Mouse (Mus musculus): ENCODE measurements around the gene Mylk2. TPM values are rescaled to one million over a fixed set of nuclear protein-coding genes. Genes with fewer than 3 reads are reported as not detected.

The Mylk2 gene
- total RNA-seq (2021): under 1 TPM in 1 of 2 experiments, not detected in 1; 0.22 TPM

GRCm38 (mm10) chr2:152911031-152911430 is at the start of gene Mylk2:
Mylk2 (plus strand) TSS chr2:152911352.
- DNase-seq: no peak
- intact Hi-C loops (cut with DNase I): no loop called here

GRCm38 (mm10) chr2:152861891-152862290 is 49.3 kb upstream of the Mylk2 start:
- intact Hi-C loops (cut with DNase I): no loop called here
- DNase-seq: no peak

- intact Hi-C loops (cut with DNase I): no loop called here
- DNase-seq: no peak
Measured at GRCm38 (mm10) chr2:152862638-152863037, 48.5 kb upstream of the Mylk2 start.

- DNase-seq: no peak
- intact Hi-C loops (cut with DNase I): no loop called here
Measured at GRCm38 (mm10) chr2:152863346-152863745, 47.8 kb upstream of the Mylk2 start.

- DNase-seq: no peak
- intact Hi-C loops (cut with DNase I): no loop called here
Measured at GRCm38 (mm10) chr2:152878239-152878638, 32.9 kb upstream of the Mylk2 start.

GRCm38 (mm10) chr2:152880898-152881297 is 30.3 kb upstream of the Mylk2 start:
- intact Hi-C loops (cut with DNase I): no loop called here
- no peak for DNase-seq

- intact Hi-C loops (cut with DNase I): no loop called here
- DNase-seq: no peak
Measured at GRCm38 (mm10) chr2:152884101-152884645, 27.0 kb upstream of the Mylk2 start.

- DNase-seq: no peak
- intact Hi-C loops (cut with DNase I): no loop called here
Measured at GRCm38 (mm10) chr2:152887230-152887629, 23.9 kb upstream of the Mylk2 start.

GRCm38 (mm10) chr2:152888774-152889173 is 22.4 kb upstream of the Mylk2 start:
- intact Hi-C loops (cut with DNase I): no loop called here
- DNase-seq: no peak

- intact Hi-C loops (cut with DNase I): no loop called here
- no peak for DNase-seq
Measured at GRCm38 (mm10) chr2:152895834-152896233, 15.3 kb upstream of the Mylk2 start.

- intact Hi-C loops (cut with DNase I): no loop called here
- DNase-seq: no peak
Measured at GRCm38 (mm10) chr2:152896926-152897325, 14.2 kb upstream of the Mylk2 start.

GRCm38 (mm10) chr2:152899011-152899410 is 12.1 kb upstream of the Mylk2 start:
- intact Hi-C loops (cut with DNase I): no loop called here
- no peak for DNase-seq

GRCm38 (mm10) chr2:152901296-152901695 is 9.9 kb upstream of the Mylk2 start:
- intact Hi-C loops (cut with DNase I): no loop called here
- DNase-seq: no peak

GRCm38 (mm10) chr2:152902658-152903057 is 8.5 kb upstream of the Mylk2 start:
- intact Hi-C loops (cut with DNase I): no loop called here
- no peak for DNase-seq

GRCm38 (mm10) chr2:152903586-152903985 is 7.6 kb upstream of the Mylk2 start:
- intact Hi-C loops (cut with DNase I): no loop called here
- no peak for DNase-seq

GRCm38 (mm10) chr2:152904127-152904643 is 7.0 kb upstream of the Mylk2 start:
- peak in 1 of 2 experiments; percentile 38 for DNase-seq
- intact Hi-C loops (cut with DNase I): no loop called here

- DNase-seq: peak in 1 of 2 experiments; percentile 45
- intact Hi-C loops (cut with DNase I): loop anchor here (5.0 kb wide), 1 partner anchor 37 kb away; no protein-coding TSS in a partner anchor
Measured at GRCm38 (mm10) chr2:152905036-152905829, 5.9 kb upstream of the Mylk2 start.

- intact Hi-C loops (cut with DNase I): loop anchor here (5.0 kb wide), 1 partner anchor 36 kb away; no protein-coding TSS in a partner anchor
Measured at GRCm38 (mm10) chr2:152906274-152907037, 4.7 kb upstream of the Mylk2 start.

GRCm38 (mm10) chr2:152907114-152907943 is 3.8 kb upstream of the Mylk2 start:
- intact Hi-C loops (cut with DNase I): loop anchor here (5.0 kb wide), 1 partner anchor 35 kb away; no protein-coding TSS in a partner anchor
- no peak for DNase-seq

More at GRCm38 (mm10) chr2:152906274-152907037, 4.7 kb upstream of the Mylk2 start:
- DNase-seq: no peak

GRCm38 (mm10) chr2:152909848-152910247 is 1.3 kb upstream of the Mylk2 start:
- intact Hi-C loops (cut with DNase I): loop anchor here (5.0 kb wide), 1 partner anchor 32 kb away; no protein-coding TSS in a partner anchor
- DNase-seq: no peak

All from heart, postnatal 36 days (tissue).